Mouse (Mus musculus) brain, embryonic 18.5 days (tissue): ENCODE data around the gene Gcsam.

Experiments used
- DNase-seq: peaks from one replicate; pipeline ENCODE4 v3.0.0-alpha.2; 2012; ENCODE audit warnings: low read depth, low spot score

Gcsam gene

DNA sequence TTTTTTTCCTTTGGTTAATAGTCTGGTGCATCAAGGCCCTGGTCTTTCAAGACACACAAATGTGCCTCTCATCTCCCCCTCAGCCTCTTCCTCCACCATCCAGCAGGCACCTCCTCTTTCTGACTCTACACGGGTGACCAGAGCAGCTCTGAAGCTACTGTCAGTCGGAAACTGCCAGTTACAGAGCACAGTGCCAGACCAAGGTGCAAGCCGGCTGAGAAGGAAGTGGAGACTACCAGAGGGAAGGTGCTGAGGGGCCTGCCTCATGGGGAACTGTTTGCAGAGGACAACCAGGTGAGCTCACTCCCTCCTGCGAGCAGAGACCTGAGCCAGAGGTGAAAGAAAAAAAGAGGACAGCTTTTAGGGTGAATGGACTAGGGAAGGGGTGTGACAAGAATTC lies at the start of gene Gcsam:
TSS of gene Gcsam (plus strand) at position 114 of the 400 bp plus-strand sequence.
- no peak for DNase-seq

DNA sequence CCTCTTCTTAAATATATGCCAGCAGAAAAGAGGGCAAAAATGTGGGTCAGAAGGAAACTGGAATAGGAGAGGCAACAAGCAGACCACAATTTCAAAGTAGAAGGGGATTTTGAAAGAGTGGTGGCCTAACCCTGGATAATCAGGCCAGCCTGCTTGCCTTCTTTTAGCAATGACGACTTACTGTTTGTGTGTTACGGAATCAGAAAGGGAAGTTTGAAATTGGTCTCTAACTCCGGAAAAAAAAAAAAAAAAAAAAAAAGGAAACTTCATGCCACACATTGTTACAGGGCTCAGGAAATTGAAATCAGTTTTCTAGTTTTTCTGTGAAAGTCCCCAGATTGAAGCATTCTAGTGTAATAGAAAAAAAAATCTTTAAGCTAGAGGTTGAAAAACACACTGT lies 48.4 kb upstream of the Gcsam start:
- DNase-seq: no peak

DNA sequence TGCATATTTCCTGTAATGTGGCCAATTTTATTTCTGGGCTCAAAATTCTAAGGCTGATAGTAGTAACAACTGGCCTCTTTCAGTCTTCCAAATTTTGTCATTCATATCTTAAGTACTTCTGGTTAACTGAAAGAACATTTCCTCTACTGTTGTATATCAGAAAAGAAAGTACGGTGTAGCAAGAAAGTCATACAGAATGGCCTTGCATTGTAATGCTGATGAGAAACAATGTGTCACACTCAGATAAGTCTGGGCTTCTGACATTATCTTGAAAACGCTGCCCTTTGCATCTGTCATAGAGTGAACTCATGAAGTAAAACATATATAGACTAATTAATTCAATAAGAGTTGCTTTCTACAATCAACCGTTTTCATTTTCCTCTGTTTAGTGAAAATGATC lies 37.9 kb upstream of the Gcsam start:
- no peak for DNase-seq

DNA sequence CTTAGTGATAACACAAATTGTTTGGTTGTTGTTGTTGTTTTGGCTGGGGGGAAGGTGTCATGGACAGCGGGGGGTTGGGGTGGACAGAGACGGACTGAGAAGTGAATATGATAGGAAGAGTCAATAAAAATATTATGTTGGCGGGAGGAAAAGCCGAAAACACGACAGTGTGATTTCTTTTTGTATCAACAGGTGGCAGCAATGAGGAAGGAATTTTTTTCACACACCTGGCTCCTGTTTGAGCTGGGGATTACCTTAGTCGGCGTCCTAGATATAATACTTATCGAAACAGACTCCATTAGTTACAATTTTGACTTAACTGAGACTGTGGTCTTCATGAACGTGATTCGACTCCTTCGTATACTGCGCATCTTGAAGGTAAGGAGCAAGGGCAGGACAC lies 30.3 kb upstream of the Gcsam start:
- DNase-seq: no peak

DNA sequence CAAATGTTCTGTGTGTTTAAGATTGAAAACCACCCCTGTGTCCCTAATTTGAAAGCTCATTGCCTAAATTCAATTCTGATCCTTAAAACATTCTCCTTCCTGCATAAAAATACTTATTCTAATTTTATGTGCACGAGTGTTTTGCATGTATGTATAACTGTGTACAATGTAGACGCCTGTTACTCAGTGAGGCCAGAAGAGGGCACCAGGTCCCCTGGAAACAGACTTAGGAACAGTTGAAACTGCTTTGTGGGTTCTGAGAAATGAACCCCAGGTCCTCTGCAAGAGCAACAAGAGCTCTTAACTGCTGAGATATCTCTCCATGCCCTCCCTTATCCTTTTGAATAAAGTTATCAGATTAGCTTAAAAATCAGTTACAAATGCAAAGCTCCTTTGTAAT lies 27.7 kb upstream of the Gcsam start:
- no peak for DNase-seq

DNA sequence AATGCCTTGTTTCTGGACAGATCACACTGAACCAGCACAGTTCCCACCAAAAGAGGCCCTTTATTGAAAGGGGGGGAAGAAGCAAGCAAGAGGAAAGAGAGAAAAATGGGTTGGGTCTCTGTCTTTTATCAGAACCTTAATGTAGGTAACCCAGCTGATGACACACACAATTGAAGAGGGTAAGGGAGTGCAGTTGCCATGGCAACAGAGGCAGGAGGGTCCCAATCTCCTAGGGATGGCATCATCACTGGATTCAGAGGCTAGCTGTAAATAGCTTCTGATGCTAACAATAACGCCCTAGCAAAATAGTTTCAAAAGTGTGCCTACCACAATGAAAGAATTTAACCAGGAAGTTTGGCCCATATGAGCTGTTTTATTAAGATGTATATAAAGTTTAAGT lies 16.5 kb upstream of the Gcsam start:
- no peak for DNase-seq

DNA sequence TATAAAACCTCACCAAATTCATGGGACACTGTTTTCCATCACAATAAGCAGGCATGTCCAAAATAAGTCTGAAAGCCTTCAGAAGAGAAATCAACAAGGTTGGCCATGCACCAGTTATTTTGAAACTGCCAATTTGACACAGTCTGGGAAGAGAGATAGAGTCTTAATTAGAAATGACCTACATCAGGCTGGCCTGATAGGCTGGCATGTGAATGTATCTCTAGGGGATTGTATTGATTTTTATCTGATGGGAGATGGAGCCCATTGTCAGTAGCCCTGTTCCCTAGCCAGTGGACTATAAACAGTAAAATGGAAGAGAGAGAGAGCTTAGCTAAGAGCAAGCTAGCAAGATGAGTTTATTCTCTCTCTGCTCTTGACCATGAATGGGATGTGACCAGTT lies 14.7 kb upstream of the Gcsam start:
- no peak for DNase-seq

DNA sequence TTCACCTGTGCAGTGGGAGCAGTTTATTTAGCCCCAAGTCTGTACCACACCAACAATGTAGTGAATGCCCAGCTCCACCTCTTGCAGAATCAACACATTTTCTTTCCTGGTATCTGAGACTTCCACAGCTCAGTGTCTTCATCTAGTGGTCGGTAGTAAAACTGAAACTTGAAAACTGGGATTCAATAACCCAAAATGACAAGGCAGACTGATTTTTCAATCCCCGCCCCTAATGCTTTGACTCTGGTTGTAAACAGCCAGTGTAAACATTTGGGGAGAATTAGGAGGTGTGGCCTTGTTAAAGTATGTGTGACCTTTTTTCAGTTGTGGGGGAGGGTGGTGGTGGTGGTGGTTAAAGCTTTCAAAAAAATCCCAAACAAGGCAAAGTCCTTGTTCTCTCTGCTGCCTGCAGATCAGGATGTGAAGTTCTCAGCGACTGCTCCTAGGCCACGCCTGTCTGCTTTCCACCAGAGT lies 1.7 kb upstream of the Gcsam start:
- peak; percentile 14 for DNase-seq

DNA sequence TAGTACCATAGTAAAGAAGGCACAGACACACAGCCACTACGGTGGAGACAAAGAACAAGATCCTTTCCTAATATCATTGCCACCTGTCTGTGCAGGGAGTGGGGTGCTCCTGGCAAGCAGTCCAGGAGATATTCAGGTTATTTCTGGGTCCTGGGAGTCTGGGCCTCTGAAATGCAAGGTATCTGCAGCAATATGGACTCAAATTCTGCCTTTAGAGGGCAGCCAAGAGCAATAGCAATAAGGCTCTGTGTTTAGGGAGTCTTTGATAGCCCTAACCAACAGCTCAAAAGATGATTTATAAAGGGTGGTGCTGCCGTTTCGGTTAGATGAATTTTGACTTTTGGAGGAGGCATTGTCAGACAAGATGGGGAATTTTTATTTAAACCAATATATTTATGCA lies 880 bp upstream of the Gcsam start:
- DNase-seq: no peak

DNA sequence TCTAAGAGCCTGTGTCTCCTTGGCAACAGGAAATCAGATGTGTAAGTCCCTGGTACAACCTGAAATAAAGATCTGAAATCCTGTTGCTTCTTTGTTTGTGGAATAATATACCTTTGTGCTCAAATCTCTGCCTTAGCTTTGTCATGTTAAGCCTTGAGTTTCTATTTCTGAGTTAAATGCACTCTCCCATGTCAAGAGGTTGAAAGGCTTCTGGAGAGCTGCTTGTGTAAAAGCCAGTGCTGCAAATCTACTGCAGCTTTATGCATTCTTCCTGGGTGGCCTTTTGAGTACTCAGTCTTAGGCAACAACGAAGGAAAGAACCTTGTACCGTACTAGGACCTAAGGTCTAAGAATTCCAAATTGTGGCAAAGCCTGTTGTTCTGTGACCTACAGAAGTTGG lies 3.1 kb downstream of the Gcsam start:
- peak; percentile 14 for DNase-seq

DNA sequence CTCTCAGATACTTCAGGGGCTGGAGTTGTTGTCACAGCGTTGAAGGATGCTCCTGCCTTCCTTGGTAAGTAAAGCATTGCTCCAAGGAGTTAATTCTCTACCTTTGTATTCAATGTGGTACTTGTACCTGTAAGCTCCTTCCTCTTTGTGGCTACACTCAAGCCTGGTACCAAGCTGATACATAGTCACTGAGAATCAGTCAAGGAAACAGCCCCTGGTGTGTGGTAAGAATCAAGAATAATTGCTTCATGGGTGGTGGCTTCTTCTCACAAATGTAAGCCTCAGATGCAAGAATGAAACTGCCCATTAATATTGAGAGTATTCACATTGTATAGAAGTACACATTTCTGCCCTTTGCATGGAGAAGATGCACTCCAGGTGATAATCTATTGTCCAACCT lies 5.8 kb downstream of the Gcsam start:
- no peak for DNase-seq

DNA sequence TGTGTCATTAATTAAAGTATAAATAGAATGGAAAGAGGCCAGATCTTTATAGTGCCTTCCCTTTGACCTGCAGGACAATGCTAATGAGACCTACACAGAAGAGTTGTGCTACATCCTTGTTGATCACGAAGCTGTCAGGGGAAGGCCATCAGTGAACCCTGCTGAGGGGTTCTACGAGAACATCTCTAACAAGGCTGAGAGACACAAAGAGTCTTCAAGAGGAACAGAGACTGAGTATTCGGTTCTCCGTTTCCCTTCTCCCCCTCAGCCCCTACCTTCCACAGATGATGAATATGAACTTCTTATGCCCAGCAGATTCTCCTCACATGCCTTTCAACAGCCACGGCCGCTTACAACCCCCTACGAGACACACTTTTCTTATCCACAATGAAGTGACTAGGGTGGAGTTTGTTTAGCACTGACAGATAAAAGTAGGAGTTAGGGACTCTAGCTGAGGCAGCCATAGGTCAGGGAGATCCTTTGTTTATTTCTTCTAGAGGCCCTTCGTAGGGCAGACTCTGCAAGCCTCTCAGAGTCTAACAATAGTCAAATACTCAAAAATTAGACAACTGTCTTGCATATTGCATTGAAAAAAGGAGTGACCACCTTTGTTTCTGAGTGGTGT lies 9.7 kb downstream of the Gcsam start:
- no peak for DNase-seq

DNA sequence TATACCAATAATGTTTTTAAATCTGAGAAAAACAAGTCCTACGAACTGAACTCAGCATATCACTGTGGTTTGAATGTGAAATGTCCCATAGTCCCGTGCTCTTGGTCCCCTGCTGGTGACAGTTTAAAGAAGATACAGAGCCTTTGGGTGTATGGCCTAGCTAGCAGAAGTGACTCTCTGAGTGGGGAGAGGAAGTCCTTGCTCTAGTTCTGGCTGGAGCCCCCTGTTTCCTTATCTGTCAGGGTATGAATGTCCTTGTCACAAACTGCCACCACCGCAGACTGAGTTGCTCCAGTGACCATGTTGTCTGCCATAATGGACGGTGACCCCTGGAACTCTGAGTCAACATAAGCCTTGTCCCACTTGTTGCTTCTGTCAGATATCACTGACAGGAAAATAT lies 13.1 kb downstream of the Gcsam start:
- DNase-seq: no peak

DNA sequence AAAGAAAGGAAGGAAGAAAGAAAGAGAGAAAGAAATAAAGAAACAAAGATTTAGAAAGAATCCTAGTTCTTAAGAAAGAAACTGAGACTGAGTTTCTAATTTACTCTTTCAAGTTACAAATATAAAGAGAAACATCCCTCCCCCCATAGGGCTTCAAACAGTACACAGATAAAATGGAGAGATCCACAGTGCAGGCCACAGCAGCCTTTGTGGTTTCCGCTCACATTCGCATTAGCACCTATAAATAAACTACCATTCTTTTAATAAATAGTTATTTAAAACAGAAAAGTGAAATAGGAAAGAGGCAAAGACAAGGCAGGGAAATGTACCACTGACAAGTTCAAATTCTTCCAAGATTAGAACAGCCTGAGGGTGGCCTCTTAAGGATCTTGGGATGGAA lies 14.6 kb downstream of the Gcsam start:
- no peak for DNase-seq

DNA sequence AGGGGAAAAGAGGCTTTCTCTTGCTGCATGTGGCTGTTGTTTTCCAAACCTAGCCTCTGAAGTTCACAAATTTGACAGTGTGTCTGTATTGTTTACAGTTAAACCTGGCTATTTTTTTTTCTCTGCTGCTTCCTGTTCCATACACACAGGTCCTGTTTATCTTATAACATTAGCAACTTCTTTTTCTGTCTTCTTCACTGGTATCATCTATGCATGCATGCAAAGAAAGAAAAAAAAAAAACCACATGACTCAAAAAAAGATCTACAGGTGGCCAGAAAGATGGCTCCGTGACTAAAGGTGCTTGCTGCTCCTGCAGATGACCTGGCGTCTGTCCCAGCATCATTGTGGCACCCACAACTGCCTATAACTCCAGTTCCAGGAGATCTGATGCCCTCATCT lies 15.2 kb downstream of the Gcsam start:
- no peak for DNase-seq

DNA sequence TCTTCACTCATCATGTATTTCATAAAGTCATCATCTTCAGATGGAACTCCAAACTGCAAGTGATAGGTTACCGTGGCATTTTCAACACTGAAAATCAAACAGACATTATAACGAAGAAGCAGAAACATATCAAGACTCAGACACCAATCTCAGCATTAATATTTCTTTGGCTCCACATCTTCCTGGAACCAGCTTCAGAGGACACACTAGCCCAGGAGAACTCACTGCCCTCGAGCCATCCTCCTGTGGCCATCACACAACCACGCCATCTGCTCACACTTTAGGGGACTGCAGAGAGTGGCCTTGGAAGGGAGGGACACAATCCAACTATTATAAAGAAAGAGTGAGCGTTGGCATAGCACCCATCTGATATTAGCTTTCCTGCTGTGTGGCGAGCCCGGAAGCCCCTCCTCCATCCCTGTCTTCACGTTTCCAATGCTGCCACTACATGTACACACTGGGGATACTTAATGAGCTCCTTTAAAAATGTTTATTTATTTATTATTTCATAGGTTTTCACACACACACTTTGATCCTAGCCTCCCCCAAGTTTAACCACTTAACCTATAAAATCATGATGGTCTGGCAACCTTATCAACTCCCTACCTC lies 19.4 kb downstream of the Gcsam start:
- DNase-seq: no peak

DNA sequence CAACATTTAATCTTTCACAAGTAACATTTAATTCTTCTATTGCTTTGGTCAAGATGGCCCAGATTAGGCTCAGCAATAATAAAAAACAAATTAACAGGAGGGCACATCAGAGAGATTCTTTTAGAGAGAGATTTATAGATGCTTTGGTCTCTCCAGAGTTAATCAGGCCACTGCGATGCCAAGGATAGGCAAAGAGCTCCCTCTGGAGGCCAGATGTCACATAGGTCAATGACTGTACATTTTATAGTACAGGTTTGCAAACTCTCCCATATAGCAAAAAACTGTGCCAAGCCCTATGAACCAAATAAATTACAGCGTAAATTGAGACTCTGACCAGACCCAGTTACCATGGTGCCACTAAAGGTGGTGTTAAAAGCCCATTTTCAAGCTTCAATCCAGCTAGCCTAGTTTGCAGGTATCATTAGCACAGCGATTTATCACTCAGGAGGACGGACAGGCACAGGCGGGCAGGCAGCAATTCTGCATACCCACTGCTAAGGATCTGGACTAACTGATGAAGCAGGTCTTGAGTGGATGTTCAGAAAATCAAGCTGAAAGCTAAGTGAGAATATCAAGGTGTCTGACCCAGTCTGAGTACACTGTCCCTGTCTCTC lies 20.3 kb downstream of the Gcsam start:
- peak; percentile 34 for DNase-seq

DNA sequence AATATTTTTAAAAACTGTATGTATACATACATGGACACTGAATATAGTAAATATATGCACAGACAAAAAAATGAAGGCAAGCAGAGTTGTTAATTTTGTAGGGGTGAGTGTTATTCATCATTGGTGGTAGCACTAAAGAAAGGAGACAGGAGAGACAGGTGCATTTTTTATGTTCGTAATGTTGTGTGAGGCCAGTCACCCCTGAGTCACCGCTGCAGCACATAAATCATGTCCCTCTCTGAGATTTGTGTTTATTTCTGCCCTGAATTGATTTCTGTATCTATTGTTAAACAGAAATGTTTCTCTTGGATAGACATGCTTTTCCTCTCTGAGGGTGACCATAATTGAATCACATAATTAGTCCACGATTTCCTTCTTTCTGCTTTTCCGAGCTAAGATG lies 22.2 kb downstream of the Gcsam start:
- no peak for DNase-seq

DNA sequence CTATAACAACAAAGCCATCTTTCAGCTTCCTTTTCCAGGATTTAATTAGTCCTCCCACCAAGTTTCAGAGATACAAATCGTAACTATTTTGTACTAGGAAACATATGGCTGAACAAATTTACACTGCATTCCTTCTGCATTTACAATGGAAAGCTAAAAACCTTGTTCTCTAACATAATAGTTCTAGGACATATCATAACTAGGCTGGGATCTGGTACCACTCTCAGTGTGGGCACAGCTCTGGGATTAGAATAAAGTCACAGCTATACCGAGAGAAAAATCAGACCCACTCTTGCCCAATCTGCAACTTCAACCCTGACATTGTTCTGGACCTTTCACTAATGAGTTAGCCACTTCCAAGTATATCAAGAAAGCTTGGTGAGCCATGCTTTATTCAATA lies 25.6 kb downstream of the Gcsam start:
- DNase-seq: no peak

DNA sequence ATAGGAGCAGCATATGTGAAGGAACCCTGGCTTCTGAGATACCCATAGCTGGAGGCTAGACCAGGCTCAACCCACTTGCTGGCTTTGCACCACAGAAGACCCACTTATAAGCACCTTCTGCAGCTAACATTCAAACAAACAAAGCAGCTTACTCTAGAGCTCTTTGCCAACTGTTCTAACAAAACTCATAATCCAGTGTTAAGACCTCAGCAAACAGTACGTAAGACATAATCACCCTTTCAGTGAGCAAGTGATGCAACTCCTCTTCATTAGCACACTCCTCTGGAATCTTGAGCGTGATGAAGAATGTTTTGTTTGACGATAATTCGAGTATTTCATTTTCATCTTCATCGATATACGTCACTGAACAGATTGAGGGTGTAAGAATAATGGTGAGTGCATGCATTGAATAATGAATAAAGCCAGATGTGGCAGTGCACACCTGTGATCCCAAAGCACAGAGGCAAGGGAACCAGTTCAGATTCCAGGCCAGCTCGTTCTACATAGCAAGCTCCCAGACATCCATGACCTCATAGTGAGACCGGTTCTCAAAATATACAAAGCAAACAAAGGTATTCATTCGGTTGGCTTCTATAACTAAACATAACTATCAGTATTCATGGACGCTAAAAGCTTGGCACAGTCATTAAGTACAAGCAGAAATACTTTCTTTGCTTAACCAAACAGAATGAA lies 30.0 kb downstream of the Gcsam start:
- DNase-seq: no peak

DNA sequence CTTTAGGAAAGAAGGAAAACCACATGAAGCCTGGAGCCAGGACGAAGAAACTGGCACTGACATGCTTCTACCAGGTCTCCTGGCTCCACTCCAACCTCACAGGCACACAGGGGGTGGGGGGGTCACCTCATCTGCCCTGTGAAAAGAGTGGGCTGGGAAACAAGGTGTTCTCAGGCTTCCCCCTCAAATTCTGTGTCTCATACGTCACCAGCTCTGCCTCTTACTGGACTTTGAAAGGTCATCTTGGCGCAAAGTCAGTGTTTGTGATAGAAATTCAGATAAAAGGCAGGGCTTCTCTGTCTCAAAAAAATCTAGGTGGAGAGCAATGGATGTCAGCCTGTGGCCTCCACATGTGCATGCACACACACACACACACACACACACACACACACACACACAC lies 31.1 kb downstream of the Gcsam start:
- no peak for DNase-seq

DNA sequence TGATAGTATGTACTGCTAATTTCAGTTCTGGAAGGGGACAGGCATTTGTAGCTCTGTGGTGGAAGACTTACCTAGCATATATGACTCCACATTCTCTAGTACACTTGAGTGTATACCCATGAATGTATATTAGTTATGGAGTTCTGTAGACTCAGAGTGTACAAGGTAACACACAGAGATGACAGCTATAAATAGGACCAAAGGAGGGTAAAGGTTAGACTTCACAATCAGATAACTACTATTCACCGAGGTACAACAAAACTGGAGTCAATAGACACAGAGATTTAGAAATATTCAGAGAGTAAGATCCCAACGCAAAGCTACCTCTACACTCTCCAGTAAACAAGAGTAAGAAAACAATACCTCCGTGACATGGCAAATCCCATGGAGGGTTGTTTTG lies 33.8 kb downstream of the Gcsam start:
- no peak for DNase-seq

DNA sequence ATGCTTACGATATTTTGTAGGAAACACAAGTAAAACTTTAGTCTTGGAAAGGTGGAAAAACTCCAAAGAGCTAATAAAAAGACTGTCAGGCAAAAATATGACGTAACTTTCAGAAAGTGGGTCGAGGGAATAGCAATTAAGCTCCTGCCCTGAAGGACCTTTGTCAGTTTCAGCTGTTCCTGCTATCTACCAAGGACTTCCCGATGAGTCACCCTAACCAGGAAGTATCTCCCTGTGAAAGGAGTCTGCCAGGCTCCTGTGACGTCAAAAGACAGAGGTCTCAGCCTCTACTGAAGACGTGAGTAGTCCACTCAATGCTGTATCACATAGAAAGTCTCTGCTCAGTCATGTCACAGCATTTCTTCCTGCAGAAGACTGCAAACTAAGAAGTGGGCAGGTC lies 34.2 kb downstream of the Gcsam start:
- no peak for DNase-seq
